Mouse (Mus musculus): ENCODE measurements around the gene AI467606.
"Not testable (repeated sequence)": the region's sequence is repeated elsewhere in the genome, so short reads cannot be mapped to it uniquely, and the experiment has no call there.

Gene AI467606

GRCm38 (mm10) chr7:127091114-127091896 is at the start of gene AI467606:
Gene AI467606 (plus strand): TSS chr7:127091359.
- in situ Hi-C loops (cut with MboI; ENCODE audit: low pct_unique_long_range_greater_than_20kb in 1 of 2, low sequenced_read_pairs in 2 of 2, unreplicated experiment in 1 of 2) = loop anchor here in 1 of 2 experiments (10.0 kb wide), 1 partner anchor 277 kb away; no protein-coding TSS in a partner anchor

- in situ Hi-C loops (cut with MboI; ENCODE audit: low pct_unique_long_range_greater_than_20kb in 1 of 2, low sequenced_read_pairs in 2 of 2, unreplicated experiment in 1 of 2) = no loop called here
Measured at GRCm38 (mm10) chr7:127041851-127042672, 49.1 kb upstream of the AI467606 start, which contains the start of gene Kif22. Gene Kif22 (minus strand): TSS chr7:127042471.

- in situ Hi-C loops (cut with MboI; ENCODE audit: low pct_unique_long_range_greater_than_20kb in 1 of 2, low sequenced_read_pairs in 2 of 2, unreplicated experiment in 1 of 2) = no loop called here
Measured at GRCm38 (mm10) chr7:127055026-127055585, 36.1 kb upstream of the AI467606 start.

- in situ Hi-C loops (cut with MboI; ENCODE audit: low pct_unique_long_range_greater_than_20kb in 1 of 2, low sequenced_read_pairs in 2 of 2, unreplicated experiment in 1 of 2) = no loop called here
Measured at GRCm38 (mm10) chr7:127065538-127065937, 25.6 kb upstream of the AI467606 start.

GRCm38 (mm10) chr7:127066317-127066716 is 24.8 kb upstream of the AI467606 start:
- in situ Hi-C loops (cut with MboI; ENCODE audit: low pct_unique_long_range_greater_than_20kb in 1 of 2, low sequenced_read_pairs in 2 of 2, unreplicated experiment in 1 of 2) = no loop called here

GRCm38 (mm10) chr7:127070871-127071413 is 20.2 kb upstream of the AI467606 start:
- in situ Hi-C loops (cut with MboI; ENCODE audit: low pct_unique_long_range_greater_than_20kb in 1 of 2, low sequenced_read_pairs in 2 of 2, unreplicated experiment in 1 of 2) = no loop called here

GRCm38 (mm10) chr7:127073221-127073620 is 17.9 kb upstream of the AI467606 start:
- in situ Hi-C loops (cut with MboI; ENCODE audit: low pct_unique_long_range_greater_than_20kb in 1 of 2, low sequenced_read_pairs in 2 of 2, unreplicated experiment in 1 of 2) = no loop called here

- in situ Hi-C loops (cut with MboI; ENCODE audit: low pct_unique_long_range_greater_than_20kb in 1 of 2, low sequenced_read_pairs in 2 of 2, unreplicated experiment in 1 of 2) = no loop called here
Measured at GRCm38 (mm10) chr7:127076188-127076587, 15.0 kb upstream of the AI467606 start.

- in situ Hi-C loops (cut with MboI; ENCODE audit: low pct_unique_long_range_greater_than_20kb in 1 of 2, low sequenced_read_pairs in 2 of 2, unreplicated experiment in 1 of 2) = no loop called here
Measured at GRCm38 (mm10) chr7:127077692-127078091, 13.5 kb upstream of the AI467606 start.

- in situ Hi-C loops (cut with MboI; ENCODE audit: low pct_unique_long_range_greater_than_20kb in 1 of 2, low sequenced_read_pairs in 2 of 2, unreplicated experiment in 1 of 2) = no loop called here
Measured at GRCm38 (mm10) chr7:127080045-127080444, 11.1 kb upstream of the AI467606 start.

- in situ Hi-C loops (cut with MboI; ENCODE audit: low pct_unique_long_range_greater_than_20kb in 1 of 2, low sequenced_read_pairs in 2 of 2, unreplicated experiment in 1 of 2) = no loop called here
Measured at GRCm38 (mm10) chr7:127082271-127082670, 8.9 kb upstream of the AI467606 start.

- in situ Hi-C loops (cut with MboI; ENCODE audit: low pct_unique_long_range_greater_than_20kb in 1 of 2, low sequenced_read_pairs in 2 of 2, unreplicated experiment in 1 of 2) = no loop called here
Measured at GRCm38 (mm10) chr7:127082995-127083394, 8.2 kb upstream of the AI467606 start.

GRCm38 (mm10) chr7:127083689-127084088 is 7.5 kb upstream of the AI467606 start:
- in situ Hi-C loops (cut with MboI; ENCODE audit: low pct_unique_long_range_greater_than_20kb in 1 of 2, low sequenced_read_pairs in 2 of 2, unreplicated experiment in 1 of 2) = no loop called here

GRCm38 (mm10) chr7:127084794-127085193 is 6.4 kb upstream of the AI467606 start:
- in situ Hi-C loops (cut with MboI; ENCODE audit: low pct_unique_long_range_greater_than_20kb in 1 of 2, low sequenced_read_pairs in 2 of 2, unreplicated experiment in 1 of 2) = no loop called here

GRCm38 (mm10) chr7:127085751-127086150 is 5.4 kb upstream of the AI467606 start:
- in situ Hi-C loops (cut with MboI; ENCODE audit: low pct_unique_long_range_greater_than_20kb in 1 of 2, low sequenced_read_pairs in 2 of 2, unreplicated experiment in 1 of 2) = not testable (repeated sequence)

- in situ Hi-C loops (cut with MboI; ENCODE audit: low pct_unique_long_range_greater_than_20kb in 1 of 2, low sequenced_read_pairs in 2 of 2, unreplicated experiment in 1 of 2) = not testable (repeated sequence)
Measured at GRCm38 (mm10) chr7:127087278-127088010, 3.7 kb upstream of the AI467606 start, which contains the start of gene Zg16. Gene Zg16 (minus strand): TSS chr7:127087328.

- in situ Hi-C loops (cut with MboI; ENCODE audit: low pct_unique_long_range_greater_than_20kb in 1 of 2, low sequenced_read_pairs in 2 of 2, unreplicated experiment in 1 of 2) = no loop called here
Measured at GRCm38 (mm10) chr7:127088083-127088482, 3.1 kb upstream of the AI467606 start.

Measured in mouse embryonic stem cell (cell line).